Mouse (Mus musculus) intestine, embryonic 15.5 days (tissue): ENCODE results near the gene Sppl2b. TPM values are rescaled to one million over a fixed set of nuclear protein-coding genes. Genes with fewer than 3 reads are reported as not detected.
A peak's percentile ranks its signal among the peaks of the same experiment; 100 is the strongest.

Experiments used
- ATAC-seq: fragments of 200-750 bp; cut with Nextera tagmentation; 2 replicates; pipeline ENCODE4 v1.8.0; 2017; ENCODE audit warnings: moderate TSS enrichment, moderate library complexity
- H3K27ac ChIP-seq: fragments of 300-500 bp; sonication (generic); 2 replicates; pipeline ENCODE4 v1.5.1; 2015; ENCODE audit warnings: mild to moderate bottlenecking, inconsistent platforms
- H3K27me3 ChIP-seq: fragments of 300-500 bp; sonication (generic); replicated peaks from 2 replicates; pipeline ENCODE4 v1.6.1; 2015; ENCODE audit warnings: inconsistent platforms
- H3K36me3 ChIP-seq: fragments of 300-500 bp; sonication (generic); 2 replicates; pipeline ENCODE4 v1.6.1; 2015; ENCODE audit warnings: inconsistent platforms
- H3K4me1 ChIP-seq: fragments of 300-500 bp; sonication (generic); replicated peaks from 2 replicates; pipeline ENCODE4 v1.6.1; 2015; ENCODE audit warnings: inconsistent platforms
- H3K4me2 ChIP-seq: fragments of 300-500 bp; sonication (generic); replicated peaks from 2 replicates; pipeline ENCODE4 v1.6.1; 2015; ENCODE audit warnings: mild to moderate bottlenecking, inconsistent platforms
- H3K4me3 ChIP-seq: fragments of 300-500 bp; sonication (generic); replicated peaks from 2 replicates; pipeline ENCODE4 v1.5.1; 2015; ENCODE audit warnings: inconsistent platforms
- H3K9ac ChIP-seq: fragments of 300-500 bp; sonication (generic); 2 replicates; pipeline ENCODE4 v1.6.1; 2015; ENCODE audit warnings: inconsistent platforms
- H3K9me3 ChIP-seq: fragments of 300-500 bp; sonication (generic); 2 replicates; pipeline ENCODE4 v1.6.1; 2016; ENCODE audit warnings: inconsistent platforms
- WGBS: fragments of 180-500 bp; shearing (Covaris S2); methylation state at CpG from one replicate; pipeline ENCODE4 v1.1.7; 2015; 5-methylcytosine and 5-hydroxymethylcytosine counted together
- polyA plus RNA-seq: library from polyadenylated mRNA; unstranded; fragments of >200 nt; fragmentation: Nextera tagmentation; extraction: Ambion mirVana; gene quantifications from 2 replicates; pipeline ENCODE4 v1.2.1, GENCODE M21; 2015

Sppl2b gene
- polyA plus RNA-seq, 1 experiment from 2014 or later: 34.8 TPM

DNA sequence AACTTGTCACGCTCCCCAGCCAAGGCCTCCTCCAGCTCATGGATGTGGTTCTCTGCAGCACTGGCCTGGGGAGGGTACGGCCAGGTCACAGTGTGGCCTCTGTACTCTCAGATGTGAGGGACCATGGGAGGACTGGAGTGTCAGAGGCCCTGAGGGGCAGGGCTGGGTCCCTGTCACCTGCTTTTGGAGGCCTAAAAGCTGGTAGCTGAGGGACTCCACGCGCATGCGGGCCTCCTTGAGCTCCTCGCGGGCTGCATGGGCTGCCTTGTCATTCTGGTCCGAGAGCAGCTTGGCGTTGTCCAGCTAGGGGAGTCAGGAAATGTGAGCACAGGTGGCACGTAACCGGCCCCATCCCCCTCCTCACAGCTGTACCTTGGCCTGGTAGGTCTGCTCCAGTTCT is 49.6 kb downstream of the Sppl2b start:
- Histone ChIP-seq H3K27me3 (no peaks in the 10 kb centered on the region), H3K27ac (no peak overlapping the region), H3K36me3 (peaks cover 32% of the 10 kb centered on the region), H3K4me3 (no peak overlapping the region), H3K4me1 (peaks cover 8% of the 10 kb centered on the region), H3K9ac (no peak overlapping the region), H3K4me2 (no peak overlapping the region), H3K9me3 (no peaks in the 10 kb centered on the region)
- 90% methylated on average over 11 of the region's 11 CpGs for WGBS
- ATAC-seq: no peak

DNA sequence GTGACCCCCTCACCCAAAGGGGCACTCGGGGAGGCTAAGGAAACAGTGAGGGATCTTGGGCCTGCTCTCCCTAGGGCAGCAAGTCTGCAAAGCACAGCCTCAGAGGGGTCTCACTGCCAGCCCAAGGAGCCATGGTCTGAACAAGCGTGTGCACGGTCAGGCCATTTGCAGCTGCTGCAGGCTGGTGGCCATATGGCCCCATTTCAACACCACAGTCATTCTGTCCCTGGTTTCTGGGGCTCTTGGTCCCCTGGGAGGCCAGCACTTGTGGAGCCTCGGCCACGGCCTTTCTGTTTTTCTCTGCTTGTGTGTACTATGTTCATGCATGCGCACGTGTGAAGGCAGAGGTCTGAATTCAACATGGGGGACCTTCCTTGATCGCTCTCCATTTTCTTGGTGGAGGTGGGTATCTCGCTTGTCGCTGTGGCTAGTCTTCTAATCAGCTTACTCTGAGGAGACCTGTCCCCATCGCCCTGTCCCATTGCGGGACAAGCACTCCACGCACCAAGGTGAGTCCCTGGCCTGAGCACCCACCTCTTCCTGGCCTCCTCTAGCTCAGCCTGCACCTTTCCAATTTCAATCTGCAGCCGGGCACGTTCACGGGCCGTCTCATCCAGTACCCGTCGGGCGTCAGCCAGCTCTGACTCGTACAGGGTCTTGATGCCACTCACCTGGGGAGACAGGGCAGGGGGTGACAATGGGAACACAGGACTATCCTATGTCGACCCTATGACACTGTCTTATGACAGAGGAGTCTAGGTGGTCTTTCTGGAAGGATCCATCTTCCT is 54.5 kb downstream of the Sppl2b start:
- Histone ChIP-seq H3K9me3 (no peaks in the 10 kb centered on the region), H3K27me3 (no peaks in the 10 kb centered on the region), H3K4me3 (no peak overlapping the region), H3K36me3 (peaks cover 26% of the 10 kb centered on the region), H3K27ac (no peak overlapping the region), H3K9ac (no peak overlapping the region), H3K4me2 (no peak overlapping the region), H3K4me1 (peaks cover 9% of the 10 kb centered on the region; the same call in 1 of the 2 replicates)
- 95% methylated on average over 22 of the region's 22 CpGs for WGBS
- no peak for ATAC-seq

DNA sequence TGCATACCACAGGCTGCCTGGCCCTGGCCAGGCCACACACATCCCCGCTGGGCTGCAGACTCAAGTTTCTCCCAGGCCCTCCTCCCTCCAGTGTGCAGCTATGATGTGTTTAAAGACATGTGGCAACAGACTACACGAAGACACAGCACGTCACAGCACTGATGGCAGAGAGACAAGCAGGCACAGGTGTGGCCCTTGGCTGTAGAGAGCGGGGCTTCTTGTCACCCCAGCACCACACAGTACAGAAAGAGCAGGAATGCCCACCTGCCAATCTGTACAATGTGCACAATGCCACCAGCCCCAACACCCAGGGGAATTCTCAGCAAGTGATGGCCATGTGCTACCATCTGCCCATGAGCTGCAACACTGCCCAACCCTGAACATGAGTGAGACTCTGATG is 56.3 kb downstream of the Sppl2b start:
- no peaks in the 10 kb centered on the region for H3K27me3 ChIP-seq

DNA sequence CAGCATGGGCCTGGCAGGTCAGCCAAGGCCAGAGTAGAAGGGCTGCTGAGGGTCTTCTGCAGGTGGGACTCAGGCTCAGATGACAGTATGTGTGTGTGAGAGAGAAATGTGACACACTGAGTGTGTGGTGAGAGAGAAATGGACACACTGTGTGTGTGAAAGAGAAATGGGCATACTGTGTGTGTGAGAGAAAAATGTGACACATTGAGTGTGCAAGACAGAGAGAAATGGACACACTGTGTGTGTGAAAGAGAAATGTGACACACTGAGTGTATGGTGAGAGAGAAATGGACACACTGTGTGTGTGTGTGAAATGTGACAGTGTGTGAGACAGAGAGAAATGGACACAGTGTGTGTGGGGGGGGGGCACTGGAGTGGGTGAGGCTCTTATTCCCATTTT is 56.8 kb downstream of the Sppl2b start:
- no peak for ATAC-seq
- H3K9ac ChIP-seq: no peak overlapping the region
- peaks cover 23% of the 10 kb centered on the region for H3K4me1 ChIP-seq
- no peak overlapping the region for H3K27ac ChIP-seq
- no peaks in the 10 kb centered on the region for H3K9me3 ChIP-seq
- no peak overlapping the region for H3K4me2 ChIP-seq
- H3K27me3 ChIP-seq: no peaks in the 10 kb centered on the region
- no peak overlapping the region for H3K4me3 ChIP-seq
- H3K36me3 ChIP-seq: peaks cover 17% of the 10 kb centered on the region

More for the DNA sequence above, 56.3 kb downstream of the Sppl2b start:
- Histone ChIP-seq H3K9ac (no peak overlapping the region), H3K36me3 (peaks cover 17% of the 10 kb centered on the region), H3K4me2 (no peak overlapping the region), H3K4me1 (peaks cover 19% of the 10 kb centered on the region), H3K9me3 (no peaks in the 10 kb centered on the region), H3K4me3 (no peak overlapping the region), H3K27ac (no peak overlapping the region)
- ATAC-seq: no peak
- WGBS: 98% methylated on average over 4 of the region's 4 CpGs

DNA sequence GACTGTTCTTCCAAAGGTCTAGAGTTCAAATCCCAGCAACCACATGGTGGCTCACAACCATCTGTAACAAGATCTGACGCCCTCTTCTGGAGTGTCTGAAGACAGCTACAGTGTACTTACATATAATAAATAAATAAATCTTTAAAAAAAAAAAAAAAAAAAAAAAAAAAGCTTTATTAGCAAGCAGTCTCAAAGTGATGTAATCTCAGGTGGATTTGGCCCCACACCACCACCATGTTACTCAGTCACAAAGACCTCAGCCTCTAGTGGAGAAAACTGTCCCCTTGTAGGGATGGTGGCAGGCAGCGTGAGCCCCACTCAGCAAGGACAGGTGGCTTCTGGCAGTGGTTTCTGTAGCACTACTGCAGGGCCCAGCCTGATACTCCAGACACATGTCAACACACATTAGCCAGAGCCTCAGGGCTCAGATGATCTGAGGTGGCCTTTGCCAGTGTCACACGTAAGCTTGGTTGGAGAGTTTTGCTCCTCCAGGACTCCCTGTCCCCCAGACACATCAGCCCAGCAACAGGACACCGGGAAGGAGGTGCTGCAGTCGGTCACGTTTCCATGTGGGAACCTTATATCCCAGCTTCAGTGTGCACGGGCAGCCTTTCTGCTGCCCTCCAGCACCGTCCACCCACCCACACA is 58.4 kb downstream of the Sppl2b start:
- Histone ChIP-seq H3K27me3 (no peaks in the 10 kb centered on the region), H3K27ac (0 out of 2 replicates have a peak overlapping the region, but pooled peaks have one; percentile 27), H3K4me1 (peaks cover 30% of the 10 kb centered on the region), H3K4me2 (no peak overlapping the region), H3K4me3 (no peak overlapping the region), H3K36me3 (peaks cover 17% of the 10 kb centered on the region), H3K9ac (no peak overlapping the region), H3K9me3 (no peaks in the 10 kb centered on the region)
- WGBS: 92% methylated on average over 7 of the region's 8 CpGs
- ATAC-seq: no peak

DNA sequence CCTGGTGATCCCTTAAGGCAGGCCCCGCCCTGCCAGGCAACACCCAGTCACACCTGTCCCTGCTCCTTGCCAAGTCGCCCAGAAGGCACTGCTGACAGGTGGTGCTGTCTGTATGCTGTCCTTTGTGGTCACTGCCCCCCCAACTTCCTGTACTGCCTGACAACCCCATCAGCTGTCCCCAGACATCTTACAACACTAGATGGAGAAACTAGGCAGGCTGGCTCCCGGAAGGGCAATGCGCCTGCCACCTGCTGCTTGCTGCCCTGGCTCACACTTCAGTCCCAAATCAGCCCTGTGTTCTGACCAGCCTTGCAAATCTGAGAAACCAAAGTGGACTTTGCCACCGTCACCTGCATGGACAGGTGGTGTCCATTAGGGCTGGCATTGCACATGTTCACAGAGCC is 59.2 kb downstream of the Sppl2b start:
- Histone ChIP-seq H3K27me3 (no peaks in the 10 kb centered on the region), H3K4me3 (no peak overlapping the region), H3K27ac (peak overlapping the region; percentile 27; the same call in 1 of the 2 replicates), H3K9me3 (no peaks in the 10 kb centered on the region), H3K9ac (no peak overlapping the region), H3K36me3 (peaks cover 16% of the 10 kb centered on the region), H3K4me2 (no peak overlapping the region), H3K4me1 (peaks cover 30% of the 10 kb centered on the region)
- ATAC-seq: peak; percentile 44
- 78% methylated on average over 5 of the region's 5 CpGs for WGBS

DNA sequence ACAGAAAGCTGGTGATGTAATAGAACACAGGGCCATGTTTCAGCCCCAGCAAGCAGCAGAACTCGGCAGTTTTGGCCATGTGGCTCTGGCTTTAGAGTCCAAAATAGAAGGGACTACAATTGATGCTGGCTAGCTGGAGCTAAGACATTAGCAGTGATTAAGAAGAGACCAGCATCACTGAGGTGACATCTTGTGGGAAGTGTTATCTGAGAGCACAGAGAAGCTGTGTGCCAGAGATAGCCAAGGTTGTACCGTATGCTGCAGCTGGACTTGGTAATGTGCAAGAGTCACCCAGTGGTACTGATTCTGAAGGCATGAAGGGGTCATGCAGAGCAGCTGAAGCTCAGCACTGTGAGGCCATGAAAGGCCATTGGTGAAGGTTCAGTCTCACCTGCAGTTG is 60.2 kb downstream of the Sppl2b start:
- Histone ChIP-seq H3K27ac (no peak overlapping the region), H3K9me3 (no peaks in the 10 kb centered on the region), H3K27me3 (no peaks in the 10 kb centered on the region), H3K4me1 (peaks cover 30% of the 10 kb centered on the region), H3K9ac (no peak overlapping the region), H3K36me3 (peaks cover 6% of the 10 kb centered on the region; the same call in 1 of the 2 replicates), H3K4me2 (no peak overlapping the region), H3K4me3 (no peak overlapping the region)
- 84% methylated on average over 2 of the region's 2 CpGs for WGBS
- no peak for ATAC-seq

DNA sequence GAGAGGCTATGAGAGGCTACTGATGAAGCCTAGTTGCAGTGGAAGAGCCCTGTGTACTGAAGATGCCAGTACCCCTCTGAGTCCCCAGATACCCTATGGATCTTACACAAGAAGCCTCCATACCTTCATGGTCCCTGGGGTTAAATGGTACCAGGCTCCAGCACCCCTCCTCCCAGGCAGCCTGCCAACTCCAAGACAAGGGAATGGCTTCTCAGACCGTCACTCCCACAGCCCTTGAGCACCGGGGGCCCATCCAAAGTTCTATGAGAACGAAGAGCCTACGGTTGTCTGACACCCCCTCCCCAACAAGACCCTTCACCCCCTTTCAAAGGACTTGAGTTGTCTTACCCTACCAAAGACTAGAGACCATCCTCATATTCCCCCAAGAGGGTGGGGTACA is 60.7 kb downstream of the Sppl2b start:
- Histone ChIP-seq H3K27me3 (no peaks in the 10 kb centered on the region), H3K9ac (no peak overlapping the region), H3K4me2 (no peak overlapping the region), H3K9me3 (no peaks in the 10 kb centered on the region), H3K36me3 (0 out of 2 replicates have a peak, but pooled peaks cover 4% of the 10 kb centered on the region), H3K4me3 (no peak overlapping the region), H3K4me1 (peaks cover 30% of the 10 kb centered on the region), H3K27ac (no peak overlapping the region)
- no peak for ATAC-seq
- WGBS: 85% methylated on average over 4 of the region's 4 CpGs

DNA sequence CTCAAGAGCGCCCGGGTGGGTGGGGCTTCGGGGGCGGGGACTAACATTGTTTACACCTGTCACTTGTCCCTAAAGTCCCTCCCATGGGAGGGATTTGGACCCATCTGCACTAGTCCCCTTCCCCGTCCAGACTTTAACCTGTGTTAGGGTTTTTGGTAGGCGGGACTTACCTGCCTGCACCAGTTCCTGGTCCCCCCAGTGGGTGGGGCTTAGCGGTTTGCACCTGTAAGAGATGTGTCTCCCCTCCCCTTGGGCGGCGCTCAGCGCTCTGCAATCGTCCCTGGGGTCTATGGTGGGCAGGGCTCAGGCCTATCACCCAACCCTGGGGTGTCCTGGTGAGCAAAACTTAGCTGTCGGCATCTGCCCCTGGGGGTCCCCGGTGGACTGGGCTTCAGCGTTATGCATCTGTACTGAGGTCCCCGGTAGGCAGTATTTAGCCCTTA is 62.3 kb downstream of the Sppl2b start:
- Histone ChIP-seq H3K27ac (peak overlapping the region; percentile 72), H3K4me3 (peak overlapping the region; percentile 67), H3K9me3 (no peaks in the 10 kb centered on the region), H3K27me3 (no peaks in the 10 kb centered on the region), H3K9ac (peak overlapping the region; percentile 65), H3K4me1 (peaks cover 36% of the 10 kb centered on the region), H3K36me3 (no peaks in the 10 kb centered on the region), H3K4me2 (peak overlapping the region; percentile 85)
- ATAC-seq: peak; percentile 74
- 2% methylated on average over 15 of the region's 15 CpGs for WGBS

DNA sequence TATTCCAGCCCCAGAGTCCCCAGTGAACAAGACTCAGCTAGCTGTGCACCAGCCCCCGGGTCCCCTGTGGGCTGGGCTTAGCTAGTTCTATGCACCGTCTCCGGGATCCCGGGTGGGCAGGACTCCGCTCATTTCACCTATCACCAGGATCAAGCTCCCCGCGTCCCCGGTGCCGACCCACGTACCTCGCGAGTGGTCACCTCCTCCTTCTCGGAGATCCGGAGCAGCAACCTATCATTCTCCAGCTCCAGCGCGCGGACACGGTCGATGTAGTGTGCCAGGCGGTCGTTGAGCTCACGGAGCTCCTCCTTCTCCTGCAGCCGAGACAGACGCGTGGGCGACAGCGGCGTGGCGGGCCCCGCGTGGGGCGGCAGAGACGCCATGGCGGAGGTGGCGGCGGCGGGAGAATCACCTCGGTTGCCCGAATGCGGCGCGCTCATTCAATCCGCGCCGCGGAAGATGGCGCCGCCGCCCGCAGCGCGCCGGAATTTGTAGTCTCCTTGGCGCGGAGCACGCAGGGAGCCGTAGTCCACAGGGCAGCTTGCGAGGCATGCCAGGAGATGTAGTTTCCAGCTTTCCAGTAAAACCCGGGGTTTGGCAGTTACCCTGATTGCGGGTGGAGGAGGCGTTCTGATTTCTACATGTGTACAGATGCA is 62.8 kb downstream of the Sppl2b start, which contains the start of gene Lmnb2:
Gene Lmnb2, minus strand, starts transcription at position 467 of the 656 bp plus-strand sequence.
- Histone ChIP-seq H3K4me3 (peak within 1 kb of the TSS; percentile 67), H3K4me1 (peaks cover 36% of the 10 kb centered on the region), H3K27me3 (no peaks in the 10 kb centered on the region), H3K36me3 (no peaks in the 10 kb centered on the region), H3K27ac (peak within 1 kb of the TSS; percentile 72), H3K9me3 (no peaks in the 10 kb centered on the region), H3K9ac (peak within 1 kb of the TSS; percentile 65), H3K4me2 (peak within 1 kb of the TSS; percentile 85)
- ATAC-seq: peak; percentile 55
- under 1% methylated on average over 61 of the region's 61 CpGs for WGBS
